Mouse (Mus musculus): ENCODE data around the gene Nrgn. TPM values are rescaled to one million over a fixed set of nuclear protein-coding genes. Genes with fewer than 3 reads are reported as not detected.

The Nrgn gene
- polyA plus RNA-seq (2012; ENCODE audit: insufficient read depth, insufficient read length, missing spikeins) = 4.5 TPM in 1 of 2 replicates, not detected in the other

- Histone ChIP-seq H3K4me3 (ENCODE audit: insufficient read depth, low read depth, low read length) (peak within 1 kb of the TSS; percentile 32), H3K4me1 (ENCODE audit: control insufficient read depth, insufficient read depth, insufficient read length, low read length) (0 out of 2 replicates have a peak, but pooled peaks cover 2% of the 10 kb centered on the region), H3K27ac (replicated peaks; ENCODE audit: low read depth, low read length) (no peak within 1 kb of the TSS)
These were observed at the start of gene Nrgn for GRCm38 (mm10) chr9:37552536-37553293. Nrgn (minus strand) TSS chr9:37552904.

GRCm38 (mm10) chr9:37600538-37601205, 48.0 kb upstream of the Nrgn start:
- Histone ChIP-seq H3K4me1 (ENCODE audit: control insufficient read depth, insufficient read depth, insufficient read length, low read length) (peaks cover 3% of the 10 kb centered on the region; the same call in 1 of the 2 replicates), H3K4me3 (ENCODE audit: insufficient read depth, low read depth, low read length) (no peak overlapping the region), H3K27ac (replicated peaks; ENCODE audit: low read depth, low read length) (no peak overlapping the region)

- Histone ChIP-seq H3K4me1 (ENCODE audit: control insufficient read depth, insufficient read depth, insufficient read length, low read length) (peaks cover 3% of the 10 kb centered on the region; the same call in 1 of the 2 replicates), H3K27ac (replicated peaks; ENCODE audit: low read depth, low read length) (no peak overlapping the region), H3K4me3 (ENCODE audit: insufficient read depth, low read depth, low read length) (no peak overlapping the region)
These were observed 45.9 kb upstream of the Nrgn start for GRCm38 (mm10) chr9:37598637-37599036.

- peaks cover 3% of the 10 kb centered on the region; the same call in 1 of the 2 replicates for H3K4me1 ChIP-seq (ENCODE audit: control insufficient read depth, insufficient read depth, insufficient read length, low read length)
- H3K4me3 ChIP-seq (ENCODE audit: insufficient read depth, low read depth, low read length) = no peak overlapping the region
- H3K27ac ChIP-seq (replicated peaks; ENCODE audit: low read depth, low read length) = no peak overlapping the region
These were observed 42.9 kb upstream of the Nrgn start for GRCm38 (mm10) chr9:37595570-37595969.

- no peak overlapping the region for H3K27ac ChIP-seq (replicated peaks; ENCODE audit: low read depth, low read length)
- H3K4me1 ChIP-seq (ENCODE audit: control insufficient read depth, insufficient read depth, insufficient read length, low read length) = peaks cover 3% of the 10 kb centered on the region; the same call in 1 of the 2 replicates
- no peak overlapping the region for H3K4me3 ChIP-seq (ENCODE audit: insufficient read depth, low read depth, low read length)
These were observed 41.0 kb upstream of the Nrgn start for GRCm38 (mm10) chr9:37593690-37594089.

GRCm38 (mm10) chr9:37592633-37593032, 39.9 kb upstream of the Nrgn start:
- Histone ChIP-seq H3K4me1 (ENCODE audit: control insufficient read depth, insufficient read depth, insufficient read length, low read length) (no peaks in the 10 kb centered on the region), H3K4me3 (ENCODE audit: insufficient read depth, low read depth, low read length) (no peak overlapping the region), H3K27ac (replicated peaks; ENCODE audit: low read depth, low read length) (no peak overlapping the region)

- Histone ChIP-seq H3K27ac (replicated peaks; ENCODE audit: low read depth, low read length) (no peak overlapping the region), H3K4me3 (ENCODE audit: insufficient read depth, low read depth, low read length) (no peak overlapping the region), H3K4me1 (ENCODE audit: control insufficient read depth, insufficient read depth, insufficient read length, low read length) (no peaks in the 10 kb centered on the region)
These were observed 39.3 kb upstream of the Nrgn start for GRCm38 (mm10) chr9:37592025-37592424.

GRCm38 (mm10) chr9:37590381-37590780, 37.7 kb upstream of the Nrgn start:
- Histone ChIP-seq H3K4me1 (ENCODE audit: control insufficient read depth, insufficient read depth, insufficient read length, low read length) (no peaks in the 10 kb centered on the region), H3K27ac (replicated peaks; ENCODE audit: low read depth, low read length) (no peak overlapping the region), H3K4me3 (ENCODE audit: insufficient read depth, low read depth, low read length) (no peak overlapping the region)

- Histone ChIP-seq H3K4me3 (ENCODE audit: insufficient read depth, low read depth, low read length) (no peak overlapping the region), H3K4me1 (ENCODE audit: control insufficient read depth, insufficient read depth, insufficient read length, low read length) (no peaks in the 10 kb centered on the region), H3K27ac (replicated peaks; ENCODE audit: low read depth, low read length) (no peak overlapping the region)
These were observed 34.0 kb upstream of the Nrgn start for GRCm38 (mm10) chr9:37586718-37587117.

GRCm38 (mm10) chr9:37583594-37583993, 30.9 kb upstream of the Nrgn start:
- H3K4me1 ChIP-seq (ENCODE audit: control insufficient read depth, insufficient read depth, insufficient read length, low read length) = no peaks in the 10 kb centered on the region
- no peak overlapping the region for H3K4me3 ChIP-seq (ENCODE audit: insufficient read depth, low read depth, low read length)
- no peak overlapping the region for H3K27ac ChIP-seq (replicated peaks; ENCODE audit: low read depth, low read length)

GRCm38 (mm10) chr9:37576436-37576930, 23.8 kb upstream of the Nrgn start:
- Histone ChIP-seq H3K27ac (replicated peaks; ENCODE audit: low read depth, low read length) (no peak overlapping the region), H3K4me1 (ENCODE audit: control insufficient read depth, insufficient read depth, insufficient read length, low read length) (no peaks in the 10 kb centered on the region), H3K4me3 (ENCODE audit: insufficient read depth, low read depth, low read length) (no peak overlapping the region)

GRCm38 (mm10) chr9:37572204-37572876, 19.6 kb upstream of the Nrgn start:
- H3K4me1 ChIP-seq (ENCODE audit: control insufficient read depth, insufficient read depth, insufficient read length, low read length) = peaks cover 12% of the 10 kb centered on the region
- no peak overlapping the region for H3K4me3 ChIP-seq (ENCODE audit: insufficient read depth, low read depth, low read length)
- H3K27ac ChIP-seq (replicated peaks; ENCODE audit: low read depth, low read length) = no peak overlapping the region

GRCm38 (mm10) chr9:37569231-37569835, 16.6 kb upstream of the Nrgn start:
- H3K4me3 ChIP-seq (ENCODE audit: insufficient read depth, low read depth, low read length) = no peak overlapping the region
- H3K4me1 ChIP-seq (ENCODE audit: control insufficient read depth, insufficient read depth, insufficient read length, low read length) = peaks cover 12% of the 10 kb centered on the region
- H3K27ac ChIP-seq (replicated peaks; ENCODE audit: low read depth, low read length) = no peak overlapping the region

GRCm38 (mm10) chr9:37568605-37569214, 16.0 kb upstream of the Nrgn start:
- Histone ChIP-seq H3K4me1 (ENCODE audit: control insufficient read depth, insufficient read depth, insufficient read length, low read length) (peaks cover 12% of the 10 kb centered on the region), H3K27ac (replicated peaks; ENCODE audit: low read depth, low read length) (no peak overlapping the region), H3K4me3 (ENCODE audit: insufficient read depth, low read depth, low read length) (no peak overlapping the region)

All from brown adipose tissue, adult 24 weeks (tissue).